Mouse (Mus musculus) cortical plate, adult 2 months (tissue): ENCODE measurements around the gene Tbc1d30.

ENCODE experiments used
- CTCF ChIP-seq: fragments of 200-500 bp; IDR thresholded peaks from 2 replicates; pipeline ENCODE4 v1.5.1; 2011; ENCODE audit warnings: mild to moderate bottlenecking, control low read depth, low read length; ENCODE audit not compliant: insufficient read depth; ENCODE audit errors: extremely low read depth
- POLR2A ChIP-seq: fragments of 200-500 bp; IDR thresholded peaks from 2 replicates; pipeline ENCODE4 v1.6.1; 2011; ENCODE audit warnings: mild to moderate bottlenecking, low read length, control low read depth; ENCODE audit not compliant: insufficient read depth; ENCODE audit errors: extremely low read depth

DNA sequence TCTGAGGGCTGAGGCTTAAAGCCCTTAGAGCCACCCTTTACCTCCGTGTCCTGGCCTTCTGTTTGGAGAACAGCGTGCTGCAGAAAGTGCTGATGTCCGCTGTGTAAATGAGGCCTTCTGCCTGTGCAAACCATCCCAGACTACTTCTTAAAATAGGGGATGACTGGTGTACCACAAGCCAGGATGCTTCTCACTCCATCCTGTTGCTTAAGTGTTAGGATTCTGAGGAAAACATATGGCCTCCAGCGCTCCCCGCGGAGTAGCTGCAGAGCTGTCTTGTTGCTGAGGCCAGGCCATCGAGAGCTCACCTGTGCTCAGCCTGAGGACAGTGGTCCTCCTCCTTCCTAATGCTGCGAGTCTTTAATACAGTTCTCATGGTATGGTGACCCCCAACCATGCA lies 40.8 kb upstream of the Tbc1d30 start:
- TF ChIP-seq POLR2A: no peak
- no peak for TF ChIP-seq CTCF
